Mouse (Mus musculus) c-Kit-positive CD71-positive TER-119-negative erythroid progenitor cells, embryonic 14.5 days (primary cell): ENCODE results near the gene Nomo1.

Experiments
- DNase-seq: peaks from one replicate; pipeline ENCODE4 v3.0.0-alpha.2; 2013; ENCODE audit warnings: low read depth

Nomo1 gene

GRCm38 (mm10) chr7:46103075-46103591 is 69.6 kb downstream of the Nomo1 start:
- DNase-seq, result no peak

- DNase-seq, result no peak
Measured at GRCm38 (mm10) chr7:46103771-46104170, 70.3 kb downstream of the Nomo1 start.

GRCm38 (mm10) chr7:46104256-46104915 is 70.9 kb downstream of the Nomo1 start:
- DNase-seq, result no peak

- no peak for DNase-seq
Measured at GRCm38 (mm10) chr7:46105484-46105883, 72.0 kb downstream of the Nomo1 start.

GRCm38 (mm10) chr7:46110079-46110478 is 76.6 kb downstream of the Nomo1 start:
- no peak for DNase-seq

GRCm38 (mm10) chr7:46111212-46111817 is 77.8 kb downstream of the Nomo1 start:
- DNase-seq, result no peak

- no peak for DNase-seq
Measured at GRCm38 (mm10) chr7:46111938-46112337, 78.4 kb downstream of the Nomo1 start.

GRCm38 (mm10) chr7:46113435-46113834 is 79.9 kb downstream of the Nomo1 start:
- DNase-seq, result no peak

GRCm38 (mm10) chr7:46116118-46116581 is 82.7 kb downstream of the Nomo1 start:
- DNase-seq, result no peak

- DNase-seq, result no peak
Measured at GRCm38 (mm10) chr7:46117035-46117434, 83.5 kb downstream of the Nomo1 start.

GRCm38 (mm10) chr7:46122964-46123363 is 89.5 kb downstream of the Nomo1 start:
- no peak for DNase-seq

GRCm38 (mm10) chr7:46124460-46124859 is 91.0 kb downstream of the Nomo1 start:
- DNase-seq, result no peak

- DNase-seq, result no peak
Measured at GRCm38 (mm10) chr7:46125340-46125739, 91.8 kb downstream of the Nomo1 start.

GRCm38 (mm10) chr7:46128196-46128595 is 94.7 kb downstream of the Nomo1 start:
- DNase-seq, result no peak

- DNase-seq, result no peak
Measured at GRCm38 (mm10) chr7:46129463-46130179, 96.1 kb downstream of the Nomo1 start.

- no peak for DNase-seq
Measured at GRCm38 (mm10) chr7:46130723-46131122, 97.2 kb downstream of the Nomo1 start.

GRCm38 (mm10) chr7:46131266-46131665 is 97.8 kb downstream of the Nomo1 start:
- no peak for DNase-seq

- DNase-seq, result no peak
Measured at GRCm38 (mm10) chr7:46131806-46132205, 98.3 kb downstream of the Nomo1 start.

- no peak for DNase-seq
Measured at GRCm38 (mm10) chr7:46132229-46132628, 98.7 kb downstream of the Nomo1 start.
